Mouse (Mus musculus) frontal cortex, postnatal 14 days (tissue): Measurements from ENCODE around the gene Cntrl.

Source experiments
- DNase-seq, 2 experiments: peaks; one replicate each; pipeline ENCODE4 v3.0.0; 2022; ENCODE audit warnings: low spot score in 2 of 2

Cntrl gene

DNA sequence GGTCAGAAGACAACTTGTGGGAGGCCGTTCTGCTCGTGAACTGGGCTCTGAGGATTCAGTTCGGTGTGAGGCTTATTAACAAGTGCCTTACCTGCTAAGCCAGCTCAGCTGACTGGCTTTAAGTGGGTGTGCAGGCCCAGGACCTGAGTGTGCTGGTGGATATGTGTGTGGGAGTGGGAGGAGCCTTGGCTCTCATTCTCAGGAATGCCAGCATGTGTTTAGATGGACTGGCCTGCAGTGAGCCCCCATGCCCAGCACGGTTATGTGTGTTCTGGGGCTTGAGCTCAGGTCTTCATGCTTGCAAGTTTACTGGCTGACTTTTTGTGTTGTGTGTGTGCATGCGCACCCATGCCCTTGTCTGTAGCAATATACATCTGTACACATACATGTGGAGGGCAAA lies 64.4 kb downstream of the Cntrl start:
- DNase-seq, result no peak

GRCm38 (mm10) chr2:35174100-35174499 lies 64.8 kb downstream of the Cntrl start:
- DNase-seq, result no peak

GRCm38 (mm10) chr2:35175281-35176065 lies 66.2 kb downstream of the Cntrl start:
- DNase-seq, result no peak

- DNase-seq, result no peak
Measured at GRCm38 (mm10) chr2:35178153-35178552, 68.9 kb downstream of the Cntrl start.

DNA sequence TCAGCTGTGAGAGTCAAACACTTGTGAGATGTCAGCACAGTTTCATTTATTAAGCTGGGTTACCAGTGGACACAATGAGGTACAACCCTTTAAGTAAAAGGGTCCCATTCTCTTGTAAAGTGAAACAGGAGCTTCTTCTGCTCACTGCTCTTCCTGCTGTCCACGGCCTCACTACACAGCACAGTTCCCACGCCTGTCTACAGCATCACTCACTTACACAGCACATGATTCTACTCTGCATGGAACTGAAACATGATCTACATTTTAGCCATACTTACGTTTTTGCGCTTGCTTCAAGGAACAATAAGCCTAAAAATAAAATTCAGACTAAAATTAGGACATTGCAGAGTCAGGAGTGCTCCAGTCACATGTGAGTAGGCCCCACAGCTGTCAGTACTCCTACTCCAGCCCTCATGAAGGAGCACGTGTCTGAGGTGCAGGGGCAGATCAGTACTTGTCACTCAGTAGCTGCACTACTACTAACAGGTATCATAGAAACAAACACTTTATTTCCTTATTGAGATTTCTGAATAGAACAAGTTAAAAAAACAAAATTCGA lies 73.9 kb downstream of the Cntrl start:
- no peak for DNase-seq

DNA sequence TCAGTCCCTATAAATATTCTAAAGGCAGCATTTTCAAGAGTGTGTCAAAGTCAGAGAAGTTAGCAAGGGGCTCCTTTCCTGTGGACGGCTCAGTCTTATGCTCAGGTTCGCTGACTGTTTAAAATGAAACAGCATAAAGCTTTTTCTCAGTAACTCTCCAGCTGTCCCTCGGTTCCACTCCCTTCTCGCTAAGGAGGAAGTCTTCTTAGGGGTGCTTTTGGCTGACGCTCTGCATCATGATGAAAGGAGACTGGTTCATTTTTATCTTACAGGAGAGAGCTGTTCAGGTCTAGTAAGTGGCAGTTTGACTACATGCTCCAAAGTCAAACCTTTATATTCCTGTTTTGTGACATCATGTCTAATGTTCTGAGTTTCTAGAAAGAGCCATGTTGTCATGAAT lies 79.6 kb downstream of the Cntrl start:
- no peak for DNase-seq

- DNase-seq, result no peak
Measured at GRCm38 (mm10) chr2:35193976-35194375, 84.7 kb downstream of the Cntrl start.

DNA sequence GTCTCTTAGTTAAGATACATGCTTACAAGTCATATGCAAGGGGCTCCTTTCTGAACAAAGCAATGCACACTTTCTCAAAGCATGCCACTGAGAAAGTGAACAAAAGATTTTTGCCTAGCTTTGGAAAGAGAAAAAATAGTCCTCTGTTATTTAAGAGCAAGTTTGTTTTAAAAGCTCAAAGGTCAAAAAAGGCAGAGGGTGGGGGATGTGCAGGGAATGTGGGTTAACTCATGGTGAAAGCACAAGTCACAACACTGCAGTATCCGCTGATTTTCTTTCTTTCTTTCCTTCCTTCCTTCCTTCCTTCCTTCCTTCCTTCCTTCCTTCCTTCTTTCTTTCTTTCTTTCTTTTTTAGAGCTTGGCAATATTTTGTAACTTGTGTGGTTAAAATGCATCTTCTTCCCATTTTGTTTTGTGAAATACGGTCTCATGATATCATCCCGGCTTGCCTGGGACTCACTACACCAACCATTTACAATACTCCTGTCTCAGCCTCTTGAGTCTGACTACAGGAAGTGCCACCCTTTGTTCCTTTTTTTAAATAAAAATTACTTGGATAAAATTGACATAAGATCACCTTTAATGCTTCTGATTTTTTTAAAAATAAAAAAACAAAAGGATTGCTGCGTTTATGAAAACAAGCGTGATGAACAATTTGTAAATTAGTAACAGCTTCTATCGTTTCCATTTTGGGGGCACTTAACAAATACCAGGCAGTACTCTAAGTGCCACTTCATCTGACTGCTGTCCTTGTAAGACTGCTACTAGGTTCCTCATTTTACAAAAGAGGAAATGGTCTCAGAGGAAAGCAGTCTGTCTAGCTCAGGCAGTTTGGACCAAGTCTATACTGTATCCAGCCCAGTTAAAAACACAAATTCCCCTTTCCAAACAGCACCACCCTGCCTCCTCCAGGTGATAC lies 86.6 kb downstream of the Cntrl start:
- no peak for DNase-seq

GRCm38 (mm10) chr2:35199541-35199940 lies 90.2 kb downstream of the Cntrl start:
- DNase-seq, result no peak

DNA sequence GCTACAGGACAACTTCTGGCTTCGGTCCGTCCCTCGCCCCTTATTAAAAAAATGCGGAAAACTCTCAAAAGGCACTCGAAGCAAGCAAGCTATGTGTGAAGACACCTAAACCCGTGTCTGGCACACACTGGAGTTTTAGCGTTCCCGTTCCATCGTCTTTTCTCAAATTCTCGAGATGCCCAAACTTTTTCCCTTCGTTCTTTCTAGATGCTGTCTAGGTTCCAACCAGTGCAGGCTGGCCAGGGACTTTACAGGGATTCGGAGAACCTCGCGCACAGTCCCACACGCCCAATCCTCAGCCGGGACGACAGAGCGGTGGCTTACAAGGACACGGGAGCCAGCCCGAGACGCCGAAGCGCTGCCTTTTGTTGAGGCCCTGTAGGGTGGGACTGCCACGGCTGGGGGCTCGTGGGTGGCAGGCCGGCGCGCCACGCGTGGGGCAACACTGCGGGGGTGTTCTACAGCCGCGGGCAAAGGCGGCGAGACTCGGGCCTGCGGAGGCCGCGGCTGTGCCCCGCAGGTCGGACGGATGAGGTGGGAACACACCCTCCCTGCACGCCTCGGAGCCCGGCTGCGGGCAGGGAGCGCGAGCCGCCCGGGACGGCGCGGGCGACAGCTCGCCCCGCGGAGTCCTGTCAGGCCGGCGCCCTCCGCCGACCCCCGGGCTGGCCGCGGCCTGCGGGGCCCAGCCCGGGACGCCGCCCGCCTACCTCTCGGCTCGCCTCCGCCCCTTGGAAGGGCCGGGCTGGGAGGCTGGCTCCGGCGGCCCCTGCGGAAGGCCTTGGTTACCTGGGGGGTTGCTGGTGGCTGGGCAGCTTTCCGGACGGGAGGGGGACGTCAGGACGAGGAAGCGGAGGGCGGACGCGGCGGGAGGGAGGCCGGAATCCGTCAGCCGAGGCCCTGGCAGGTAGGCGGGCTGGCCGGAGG lies 90.9 kb downstream of the Cntrl start:
- DNase-seq, result peak; percentile 42 to 51

GRCm38 (mm10) chr2:35200898-35201668 lies 91.8 kb downstream of the Cntrl start, which contains the start of gene Rab14:
TSS of gene Rab14 (minus strand) at chr2:35201120.
- peak; percentile 99 to 100 for DNase-seq

DNA sequence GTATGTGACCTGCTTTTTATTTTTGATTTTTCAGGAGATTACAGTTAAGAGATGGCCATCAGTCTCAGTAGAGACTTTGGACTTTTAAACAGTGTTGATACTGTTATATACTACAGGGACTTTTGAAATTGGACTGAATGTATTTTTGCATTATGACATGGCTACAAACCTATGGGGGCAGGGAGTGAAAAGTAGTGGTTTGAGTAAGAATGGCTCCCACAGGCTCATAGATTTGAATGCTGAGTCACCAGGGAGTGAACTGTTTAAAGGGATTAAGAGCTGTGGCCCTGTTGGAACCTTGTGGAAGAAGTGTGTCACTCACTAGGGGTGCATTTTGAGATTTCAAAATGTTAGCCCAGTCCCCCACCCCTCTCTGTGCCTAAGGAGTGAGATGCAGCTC lies 94.4 kb downstream of the Cntrl start:
- DNase-seq, result no peak

GRCm38 (mm10) chr2:35206761-35207160 lies 97.5 kb downstream of the Cntrl start:
- DNase-seq, result no peak

GRCm38 (mm10) chr2:35208054-35208453 lies 98.8 kb downstream of the Cntrl start:
- no peak for DNase-seq

DNA sequence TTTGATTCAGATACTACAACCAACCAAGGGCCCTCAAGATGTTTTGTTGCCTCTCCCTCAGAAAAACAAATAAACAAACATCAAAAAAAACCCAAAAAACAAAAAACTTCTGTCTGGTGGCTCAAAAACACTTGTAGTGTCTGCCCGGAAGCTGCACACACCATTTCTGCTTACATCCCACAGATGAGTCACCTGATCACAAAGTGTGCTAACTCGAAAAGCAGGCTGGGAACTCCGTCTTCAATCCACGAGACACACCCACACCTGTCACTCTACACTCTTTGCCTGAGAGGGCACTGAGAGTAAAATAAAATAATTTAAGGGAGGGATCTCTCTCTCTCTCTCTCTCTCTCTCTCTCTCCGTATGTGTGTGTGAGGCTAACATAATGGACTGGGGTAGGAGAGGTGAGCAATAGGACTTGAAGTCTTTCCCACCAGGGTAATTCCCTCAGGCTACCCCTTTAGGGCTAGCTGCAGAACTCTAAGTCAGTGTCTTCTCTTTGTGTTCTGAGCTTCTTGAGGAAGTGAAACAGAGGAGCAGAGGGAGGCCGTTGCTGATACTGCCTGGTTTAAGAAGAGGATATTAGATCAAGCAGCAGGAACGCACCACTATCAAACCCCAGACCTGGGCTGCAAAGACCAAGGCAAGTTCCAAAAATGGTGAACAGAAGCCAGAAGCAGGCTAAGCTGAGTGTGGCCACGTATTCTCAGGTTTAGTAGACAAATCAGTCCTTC lies 99.8 kb downstream of the Cntrl start:
- no peak for DNase-seq

GRCm38 (mm10) chr2:35211681-35212080 lies 102.4 kb downstream of the Cntrl start:
- DNase-seq, result no peak

GRCm38 (mm10) chr2:35213345-35213910 lies 104.1 kb downstream of the Cntrl start:
- no peak for DNase-seq

GRCm38 (mm10) chr2:35214881-35215358 lies 105.6 kb downstream of the Cntrl start:
- peak; percentile 66 to 82 for DNase-seq

- DNase-seq, result no peak
Measured at GRCm38 (mm10) chr2:35215363-35215762, 106.1 kb downstream of the Cntrl start.
